Mouse (Mus musculus) kidney, embryonic 14.5 days (tissue): ENCODE measurements around the gene Gm21830. TPM values are rescaled to one million over a fixed set of nuclear protein-coding genes. Genes with fewer than 3 reads are reported as not detected.
"Not testable (repeated sequence)": the region's sequence is repeated elsewhere in the genome, so short reads cannot be mapped to it uniquely, and the experiment has no call there.

Source experiments
- ATAC-seq: fragments of 200-750 bp; cut with Nextera tagmentation; 2 replicates; pipeline ENCODE4 v1.8.0; 2017; ENCODE audit warnings: moderate number of reproducible peaks, mild to moderate bottlenecking, moderate TSS enrichment, moderate library complexity; ENCODE audit not compliant: low FRiP score, low TSS enrichment
- H3K27ac ChIP-seq: fragments of 300-500 bp; sonication (generic); 2 replicates; pipeline ENCODE4 v1.5.1; 2014; ENCODE audit warnings: low read depth, mild to moderate bottlenecking, low read length, moderate library complexity, mixed read lengths
- H3K27me3 ChIP-seq: fragments of 300-500 bp; sonication (generic); 2 replicates; pipeline ENCODE4 v1.6.1; 2014; ENCODE audit warnings: mild to moderate bottlenecking, low read length; ENCODE audit not compliant: control insufficient read depth, insufficient read depth
- H3K36me3 ChIP-seq: fragments of 300-500 bp; sonication (generic); 2 replicates; pipeline ENCODE4 v1.6.1; 2014; ENCODE audit warnings: low read length, mixed read lengths; ENCODE audit not compliant: control insufficient read depth, insufficient read depth
- H3K4me1 ChIP-seq: fragments of 300-500 bp; sonication (generic); 2 replicates; pipeline ENCODE4 v1.6.1; 2014; ENCODE audit warnings: low read length, mixed read lengths; ENCODE audit not compliant: control insufficient read depth, insufficient read depth
- H3K4me2 ChIP-seq: fragments of 300-500 bp; sonication (generic); replicated peaks from 2 replicates; pipeline ENCODE4 v1.6.1; 2014; ENCODE audit warnings: low read depth, mild to moderate bottlenecking, low read length
- H3K4me3 ChIP-seq: fragments of 300-500 bp; sonication (generic); 2 replicates; pipeline ENCODE4 v1.5.1; 2014; ENCODE audit warnings: mild to moderate bottlenecking, low read length
- H3K9ac ChIP-seq: fragments of 300-500 bp; sonication (generic); 2 replicates; pipeline ENCODE4 v1.6.1; 2014; ENCODE audit warnings: low read depth, mild to moderate bottlenecking, low read length, moderate library complexity
- H3K9me3 ChIP-seq: fragments of 300-500 bp; sonication (generic); 2 replicates; pipeline ENCODE4 v1.6.1; 2016; ENCODE audit warnings: low read length; ENCODE audit not compliant: control insufficient read depth
- WGBS: fragments of 180-500 bp; shearing (Covaris S2); extraction: QIAGEN DNeasy Blood & Tissue Kit; methylation state at CpG from one replicate; pipeline ENCODE4 v1.1.7; 2014; 5-methylcytosine and 5-hydroxymethylcytosine counted together
- polyA plus RNA-seq: library from polyadenylated mRNA; unstranded; fragments of >200 nt; fragmentation: Nextera tagmentation; extraction: Ambion mirVana; gene quantifications from 2 replicates; pipeline ENCODE4 v1.2.1, GENCODE M21; 2014

Gene Gm21830
- polyA plus RNA-seq, 1 experiment from 2014 or later, result not detected

DNA sequence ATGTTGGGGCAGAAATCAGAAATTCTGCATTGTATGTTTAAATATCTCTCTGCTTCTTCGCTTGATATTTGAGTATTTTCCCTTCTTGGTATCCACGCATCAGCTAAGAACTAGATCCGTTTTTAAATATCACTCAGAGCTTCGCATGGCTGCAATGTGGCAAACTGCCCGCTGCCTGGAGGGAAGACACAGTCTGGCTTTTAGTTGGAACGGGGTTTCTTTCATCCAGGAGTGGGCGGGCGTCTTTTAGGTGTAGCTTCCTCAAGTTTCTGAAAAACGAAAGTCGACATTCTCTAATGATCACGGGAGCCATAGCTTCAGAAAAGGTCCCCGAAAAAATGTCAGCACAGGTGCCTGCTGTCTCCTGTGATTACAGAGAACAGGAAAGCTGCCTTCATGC, 33.7 kb downstream of the Gm21830 start:
- no peaks in the 10 kb centered on the region for H3K36me3 ChIP-seq
- no peak overlapping the region for H3K4me3 ChIP-seq
- no peak overlapping the region for H3K27ac ChIP-seq
- 71% methylated on average over 12 of the region's 12 CpGs for WGBS
- no peaks in the 10 kb centered on the region for H3K27me3 ChIP-seq
- H3K4me2 ChIP-seq, result no peak overlapping the region
- no peaks in the 10 kb centered on the region for H3K4me1 ChIP-seq
- no peak for ATAC-seq
- no peak overlapping the region for H3K9ac ChIP-seq
- no peaks in the 10 kb centered on the region for H3K9me3 ChIP-seq

DNA sequence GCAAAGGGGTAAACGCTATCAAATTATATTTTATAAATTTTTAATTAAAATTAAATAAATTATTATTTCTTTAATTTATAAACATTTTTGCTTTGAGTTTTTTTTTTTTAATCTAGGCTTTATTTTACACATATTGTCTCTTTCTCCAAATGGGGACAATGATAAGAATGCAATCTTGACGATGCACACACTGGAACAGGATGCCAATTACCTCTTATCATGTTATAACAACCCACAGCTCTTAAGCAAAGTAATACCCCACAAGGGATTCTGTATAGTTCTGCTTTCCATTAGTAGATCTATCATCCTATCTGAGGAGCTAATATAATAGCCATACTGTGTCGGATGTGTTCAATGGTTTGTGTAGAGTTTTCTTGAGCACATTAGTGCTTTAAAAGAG, 47.3 kb downstream of the Gm21830 start:
- no peak for ATAC-seq

GRCm38 (mm10) chr2:67467036-67467435, 53.5 kb downstream of the Gm21830 start:
- 89% methylated on average over 7 of the region's 7 CpGs for WGBS
- Histone ChIP-seq H3K4me3 (no peak overlapping the region), H3K4me2 (no peak overlapping the region), H3K36me3 (no peaks in the 10 kb centered on the region), H3K27me3 (no peaks in the 10 kb centered on the region), H3K4me1 (no peaks in the 10 kb centered on the region), H3K27ac (no peak overlapping the region), H3K9ac (no peak overlapping the region), H3K9me3 (no peaks in the 10 kb centered on the region)
- ATAC-seq, result no peak

More for the DNA sequence above, 47.3 kb downstream of the Gm21830 start:
- no peak overlapping the region for H3K27ac ChIP-seq
- no peaks in the 10 kb centered on the region for H3K27me3 ChIP-seq
- WGBS, result 89% methylated on average over 3 of the region's 3 CpGs
- no peak overlapping the region for H3K9ac ChIP-seq
- H3K4me2 ChIP-seq, result no peak overlapping the region
- no peaks in the 10 kb centered on the region for H3K36me3 ChIP-seq
- no peaks in the 10 kb centered on the region for H3K4me1 ChIP-seq
- H3K9me3 ChIP-seq, result no peaks in the 10 kb centered on the region
- H3K4me3 ChIP-seq, result no peak overlapping the region

DNA sequence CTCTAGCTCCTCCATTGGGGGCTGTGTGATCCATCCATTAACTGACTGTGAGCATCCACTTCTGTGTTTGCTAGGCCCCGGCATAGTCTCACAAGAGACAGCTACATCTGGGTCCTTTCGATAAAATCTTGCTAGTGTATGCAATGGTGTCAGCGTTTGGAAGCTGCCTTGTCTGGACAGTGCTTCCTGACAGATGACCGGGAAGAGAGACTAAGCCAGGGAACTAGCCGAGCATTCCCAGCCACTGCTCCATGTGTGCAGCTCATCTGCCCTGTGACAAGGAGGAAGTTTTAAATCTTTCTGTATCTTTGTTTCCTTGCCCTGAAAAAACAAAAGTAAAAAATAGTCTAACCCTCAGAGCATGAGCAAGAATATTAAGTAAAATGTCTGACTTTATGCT, 56.5 kb downstream of the Gm21830 start:
- H3K4me3 ChIP-seq, H3K36me3 ChIP-seq, H3K9me3 ChIP-seq, H3K27ac ChIP-seq, ATAC-seq, H3K4me1 ChIP-seq, H3K27me3 ChIP-seq, H3K4me2 ChIP-seq, H3K9ac ChIP-seq: not testable (repeated sequence)
- 43% methylated on average over 5 of the region's 5 CpGs for WGBS

DNA sequence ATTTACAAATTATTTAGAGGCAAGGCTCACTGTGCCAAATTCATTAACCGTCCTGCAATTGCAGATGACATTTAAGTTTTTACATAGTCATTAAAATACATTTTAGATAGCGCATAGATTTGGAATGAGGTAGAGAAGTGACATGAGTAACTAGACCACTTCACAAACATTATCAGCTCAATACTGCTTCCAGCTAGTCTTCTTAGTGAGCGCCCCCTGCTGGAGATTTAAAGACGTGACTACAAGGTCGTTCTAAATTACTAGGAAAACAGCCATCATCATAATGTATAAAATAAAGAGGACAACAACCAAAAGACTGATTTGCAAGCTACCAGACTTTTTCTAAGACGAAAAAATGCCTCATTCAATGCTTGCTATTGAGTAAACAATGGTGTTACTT, 64.2 kb downstream of the Gm21830 start:
- H3K27ac ChIP-seq, result no peak overlapping the region
- H3K4me1 ChIP-seq, result no peaks in the 10 kb centered on the region
- no peaks in the 10 kb centered on the region for H3K27me3 ChIP-seq
- H3K36me3 ChIP-seq, result no peaks in the 10 kb centered on the region
- no peak overlapping the region for H3K9ac ChIP-seq
- H3K4me2 ChIP-seq, result no peak overlapping the region
- WGBS, result 20% methylated on average over 6 of the region's 6 CpGs
- H3K9me3 ChIP-seq, result no peaks in the 10 kb centered on the region
- H3K4me3 ChIP-seq, result no peak overlapping the region
- no peak for ATAC-seq

DNA sequence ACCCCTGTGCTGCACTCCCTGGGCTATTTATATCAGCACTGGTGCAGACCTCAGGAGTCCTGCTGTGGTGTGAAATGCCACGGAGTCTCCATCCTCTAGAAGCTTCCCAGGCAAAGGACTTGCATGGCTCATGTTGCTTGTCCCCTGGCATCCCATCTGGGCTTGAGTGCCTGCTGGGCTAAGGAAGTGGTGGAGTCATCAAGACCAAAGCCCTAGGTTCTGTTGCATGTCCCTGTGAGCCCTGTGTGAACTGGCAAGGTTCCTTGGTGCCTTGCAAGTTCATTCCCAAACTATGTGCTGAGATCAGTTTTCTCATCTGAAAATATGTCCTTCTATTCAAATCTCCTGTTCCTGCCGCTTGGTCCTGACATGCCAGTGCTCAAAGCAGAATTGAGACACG, 67.5 kb downstream of the Gm21830 start:
- no peaks in the 10 kb centered on the region for H3K9me3 ChIP-seq
- H3K27ac ChIP-seq, result no peak overlapping the region
- no peak overlapping the region for H3K4me3 ChIP-seq
- no peaks in the 10 kb centered on the region for H3K36me3 ChIP-seq
- H3K27me3 ChIP-seq, result no peaks in the 10 kb centered on the region
- no peak overlapping the region for H3K9ac ChIP-seq
- ATAC-seq, result no peak
- 67% methylated on average over 3 of the region's 3 CpGs for WGBS
- no peak overlapping the region for H3K4me2 ChIP-seq
- H3K4me1 ChIP-seq, result no peaks in the 10 kb centered on the region

Other genes with a start within 250 kb of the Gm21830 start
- gene Gm26727, start 19.5 kb downstream of the Gm21830 start, polyA plus RNA-seq, result not detected in 2 replicates
- gene Xirp2, start 32.3 kb downstream of the Gm21830 start, polyA plus RNA-seq, result 0.01 TPM in 1 of 2 replicates, not detected in the other
- 4.4 and 7.4 TPM in 2 replicates for gene B3galt1, start 152.1 kb downstream of the Gm21830 start, polyA plus RNA-seq